Mouse (Mus musculus) left cerebral cortex, postnatal 36 days (tissue): ENCODE data around the gene Ppp2r5d. TPM values are rescaled to one million over a fixed set of nuclear protein-coding genes. Genes with fewer than 3 reads are reported as not detected.

Source experiments
- DNase-seq, 2 experiments: peaks; one replicate each; pipeline ENCODE4 v3.0.0; 2021 to 2022; ENCODE audit warnings: low spot score in 2 of 2, mixed read lengths in 1 of 2
- intact Hi-C: fragments of 180-260 bp; cut with DNase I; formaldehyde crosslinking; loops from one replicate; pipeline ENCODE4 v1.15.1; 2025
- total RNA-seq, 2 experiments: library from RNA; stranded (reverse); gene quantifications; 2 replicates each; pipeline ENCODE4 v1.2.3; 2021

The Ppp2r5d gene
- 10 to 100 TPM; 81.9 to 84.7 TPM for total RNA-seq

DNA sequence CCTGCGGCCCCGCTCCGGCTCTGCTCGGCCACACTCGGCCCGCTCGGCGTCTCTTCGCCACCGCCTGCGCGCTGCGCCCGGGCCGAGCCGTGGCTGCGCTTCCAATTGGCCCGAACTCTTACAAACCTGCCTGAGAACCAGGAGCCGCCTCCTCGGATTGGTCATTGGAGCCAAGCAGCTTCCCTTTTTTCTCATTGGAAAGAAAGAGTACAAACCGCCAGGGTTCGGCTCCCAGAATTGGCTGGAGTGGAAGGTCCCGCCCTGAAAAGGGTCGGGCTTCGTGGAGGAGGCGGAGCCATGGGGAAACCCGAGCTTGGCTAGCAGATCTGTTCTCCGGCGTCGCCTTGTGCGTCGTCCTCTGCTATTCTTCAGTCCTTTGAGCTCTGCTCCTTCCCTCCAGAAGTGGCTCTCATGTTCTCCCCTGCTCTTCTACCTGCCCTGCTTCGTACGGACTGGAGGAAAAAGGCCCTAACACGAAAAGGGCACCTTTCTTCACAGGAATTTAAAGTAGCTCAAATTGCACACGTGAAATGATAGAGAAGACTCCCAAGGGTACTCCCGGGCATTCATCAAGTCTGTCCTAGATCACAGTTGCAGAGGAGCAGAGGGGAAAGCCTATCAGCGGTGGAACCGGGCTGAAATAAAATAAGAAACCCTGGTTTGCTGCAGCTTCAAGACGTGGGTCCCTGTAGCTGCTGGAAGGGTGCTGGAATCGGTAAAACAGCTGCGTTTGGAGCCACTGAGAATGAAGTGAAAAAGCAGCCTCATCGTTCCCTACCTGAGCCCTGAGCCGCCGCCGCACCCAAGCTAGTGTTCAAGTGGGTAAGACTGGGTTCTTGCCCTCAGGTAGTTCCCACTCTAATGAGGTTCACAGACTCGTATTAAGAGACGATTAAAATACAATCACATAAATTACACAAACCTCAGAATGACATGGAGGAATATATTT, at the start of gene Ppp2r5d:
Gene Ppp2r5d, minus strand, starts transcription at position 225 of the 949 bp plus-strand sequence.
- DNase-seq, result peak; percentile 95 to 96
- intact Hi-C loops, result no loop called here

DNA sequence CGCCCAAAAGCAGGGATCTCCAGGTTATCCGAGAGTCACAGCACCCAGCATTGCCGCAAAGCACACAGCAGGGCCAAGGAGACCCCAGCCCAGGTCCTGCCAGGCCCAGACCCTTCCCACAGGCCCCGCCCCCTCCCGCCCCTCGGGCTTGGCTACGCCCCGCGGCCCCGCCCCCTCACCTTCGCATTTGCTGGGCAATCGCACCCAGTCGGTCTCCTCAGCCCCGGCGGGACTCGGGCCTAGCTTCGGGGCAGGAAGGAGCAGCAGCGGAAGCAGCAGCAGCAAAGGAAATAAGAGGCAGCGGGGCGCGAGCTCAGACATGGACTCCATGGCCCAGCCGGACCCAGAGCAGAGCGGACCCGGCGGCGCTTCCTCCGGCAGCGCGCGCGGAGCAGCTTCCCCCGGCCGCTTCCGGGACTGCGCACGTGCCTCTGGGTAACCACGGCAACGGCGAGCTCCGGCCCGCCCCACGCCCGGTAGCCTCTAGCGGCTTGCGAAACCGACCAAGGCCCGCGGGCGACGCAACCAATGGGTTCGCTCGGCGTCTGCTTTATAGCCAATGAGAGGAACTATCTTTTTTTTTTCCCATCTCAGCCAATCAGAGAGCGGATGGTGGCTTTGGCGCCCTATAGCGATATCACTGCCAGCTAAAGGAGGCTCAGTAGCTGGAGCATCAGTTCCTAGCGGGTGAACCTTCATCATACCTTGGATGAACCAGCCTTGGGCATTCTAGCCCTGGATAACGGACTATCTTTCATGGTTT, 47.1 kb upstream of the Ppp2r5d start, which contains the start of gene Cnpy3:
Gene Cnpy3, minus strand, starts transcription at position 421 of the 763 bp plus-strand sequence.
- peak; percentile 97 for DNase-seq
- intact Hi-C loops, result loop anchor here (2.0 kb wide), 1 partner anchor 21 kb away; the partner anchor contains the start of gene 2310039H08Rik

DNA sequence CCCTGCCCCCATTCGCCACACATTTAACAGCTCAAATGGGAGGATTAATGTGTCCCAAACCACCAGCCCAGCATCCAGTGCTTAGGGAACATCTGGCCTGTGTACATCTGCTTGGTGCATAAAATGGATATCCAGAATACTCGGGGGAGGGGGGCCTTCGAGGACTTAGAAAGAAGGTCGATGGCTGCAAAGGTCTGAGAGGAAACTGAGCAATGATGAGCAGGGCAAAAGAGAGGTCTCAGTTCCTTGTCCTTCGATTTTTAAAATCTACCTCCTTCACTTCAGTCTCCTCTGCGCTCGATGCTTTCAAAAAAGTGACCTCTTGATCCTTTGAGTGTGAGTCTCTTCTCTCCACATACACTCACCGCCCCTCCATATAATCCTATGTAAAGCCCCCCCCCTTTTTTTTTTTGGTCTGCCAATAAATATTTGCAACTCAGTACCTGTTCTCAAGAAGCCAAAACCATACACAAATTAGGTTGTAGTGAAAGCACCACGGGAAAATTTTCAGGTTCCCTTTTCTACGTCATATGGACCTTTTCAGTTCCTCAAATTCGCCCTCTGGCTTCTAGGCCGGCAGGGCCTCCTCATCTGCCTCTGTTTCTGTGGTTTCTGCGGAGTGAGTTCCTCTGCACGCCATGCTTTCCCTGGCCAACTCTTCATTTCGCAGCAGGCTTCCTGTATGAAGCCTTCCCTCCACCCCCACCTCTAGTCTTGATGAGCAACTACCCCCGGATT, 46.3 kb upstream of the Ppp2r5d start:
- intact Hi-C loops, result no loop called here
- DNase-seq, result no peak

DNA sequence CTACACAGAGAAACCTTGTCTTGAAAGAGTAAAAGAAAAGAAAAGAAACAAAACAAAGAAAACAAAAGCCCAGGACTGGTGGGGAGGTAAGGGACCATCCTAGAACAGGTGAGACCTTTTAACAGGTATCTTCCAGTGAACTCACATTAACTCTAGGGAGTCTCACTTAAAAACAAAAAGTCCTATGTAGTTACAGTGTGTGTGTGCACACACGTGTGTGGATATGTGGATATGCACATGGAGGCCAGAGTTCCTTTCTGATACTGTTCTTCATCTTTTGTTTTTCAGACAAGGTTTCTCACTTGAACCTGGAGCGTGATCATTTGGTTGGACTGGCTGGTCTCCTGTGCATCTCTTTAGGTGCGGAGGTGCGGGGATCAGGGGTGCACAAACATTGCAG, 45.7 kb upstream of the Ppp2r5d start:
- intact Hi-C loops, result no loop called here

DNA sequence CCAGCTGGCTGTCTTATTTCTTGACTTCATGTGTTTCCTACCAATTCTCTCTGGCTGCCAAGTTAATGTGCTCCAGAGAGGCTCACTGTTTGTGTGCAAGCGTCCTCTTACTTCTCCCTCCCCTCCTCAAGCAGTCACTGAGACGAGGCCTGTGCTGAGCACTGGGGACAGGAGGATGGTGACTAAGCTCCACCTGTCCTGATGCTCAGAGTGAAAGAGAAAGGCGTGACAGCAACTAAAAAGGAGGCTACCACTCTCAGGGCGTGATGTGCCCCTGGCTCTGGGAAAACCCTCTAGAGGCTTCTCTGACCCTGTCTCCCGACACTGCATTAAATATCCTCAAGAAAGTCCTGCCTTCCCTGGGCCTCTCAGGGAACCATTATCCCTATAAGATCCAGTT, 44.4 kb upstream of the Ppp2r5d start:
- no peak for DNase-seq
- intact Hi-C loops, result no loop called here

More for the DNA sequence above, 45.7 kb upstream of the Ppp2r5d start:
- DNase-seq, result no peak

DNA sequence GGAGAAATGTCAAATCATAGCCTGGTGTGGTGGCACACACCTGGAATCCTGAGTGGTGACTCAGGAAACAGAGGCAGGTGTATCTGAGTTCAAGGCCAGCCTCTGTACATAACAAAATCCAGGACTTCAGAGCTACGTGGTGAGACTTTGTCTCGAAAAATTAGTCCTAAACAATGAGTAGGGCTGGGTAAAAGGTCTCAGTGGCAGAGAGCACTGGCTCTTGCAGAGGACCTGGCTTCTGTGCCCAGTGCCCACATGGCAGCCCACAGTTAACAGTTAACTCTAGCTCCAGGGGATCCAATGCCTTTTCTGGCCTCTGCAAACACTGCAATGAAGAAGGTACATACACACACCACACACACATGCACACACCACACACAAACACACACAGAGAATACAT, 42.9 kb upstream of the Ppp2r5d start:
- DNase-seq, result no peak
- intact Hi-C loops, result no loop called here

DNA sequence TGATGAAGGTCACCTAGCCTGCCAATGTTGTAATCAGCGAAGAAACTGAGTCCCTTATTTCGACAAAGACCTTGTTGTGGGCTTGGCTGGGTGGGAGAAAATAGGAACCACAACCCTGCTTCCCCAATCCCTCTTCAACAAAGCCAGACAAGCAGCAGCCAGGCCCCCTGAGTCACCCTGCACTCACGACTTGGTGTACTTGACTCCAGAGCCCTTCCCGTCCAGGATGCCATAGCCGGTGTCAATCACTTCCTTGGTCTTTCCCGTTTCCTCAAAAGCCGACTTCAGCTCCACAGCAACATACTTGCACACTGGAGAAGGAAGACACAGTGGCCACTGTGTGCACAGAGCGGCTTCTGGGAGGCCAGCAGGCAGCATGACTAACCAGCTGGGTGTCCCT, 42.3 kb upstream of the Ppp2r5d start:
- intact Hi-C loops, result no loop called here
- no peak for DNase-seq

DNA sequence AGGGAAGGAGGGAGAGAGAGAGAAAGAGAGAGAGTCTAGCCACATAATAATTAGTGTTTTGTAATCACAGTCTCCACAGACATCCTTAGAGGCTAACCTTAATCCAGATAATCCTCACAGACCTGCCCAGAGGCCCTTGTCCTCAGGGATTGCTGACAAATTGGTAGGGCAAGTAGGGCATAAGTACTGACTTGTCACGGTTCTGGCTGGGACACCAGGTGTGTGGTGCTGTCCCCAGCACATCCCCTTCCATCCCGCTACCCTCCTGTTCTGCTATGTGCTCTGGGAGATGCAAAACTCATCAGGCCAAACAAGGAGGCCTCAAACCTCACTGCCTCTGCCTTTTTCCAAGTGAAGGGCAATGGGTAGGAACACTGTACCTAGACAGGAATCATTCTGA, 40.6 kb upstream of the Ppp2r5d start:
- intact Hi-C loops, result no loop called here
- DNase-seq, result no peak

DNA sequence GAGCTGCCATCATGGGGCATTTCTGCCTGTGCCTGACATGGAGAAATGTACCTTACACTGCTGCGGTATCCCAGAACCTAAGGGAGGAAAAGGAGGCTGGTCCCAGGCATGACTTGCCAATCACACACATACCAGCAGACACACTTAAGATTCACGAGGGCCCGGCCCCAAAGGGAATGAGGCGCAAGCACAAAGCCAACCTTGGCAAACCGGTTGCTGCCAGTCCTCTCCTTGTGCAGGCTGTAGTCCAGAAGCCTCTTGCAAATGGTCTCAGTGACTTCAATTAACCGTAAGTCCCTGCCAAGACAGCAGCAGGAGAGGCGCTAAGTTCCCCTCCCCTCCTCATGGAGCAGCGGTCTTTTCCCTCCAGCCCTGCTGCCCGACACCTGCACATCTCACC, 38.1 kb upstream of the Ppp2r5d start:
- intact Hi-C loops, result no loop called here
- no peak for DNase-seq

DNA sequence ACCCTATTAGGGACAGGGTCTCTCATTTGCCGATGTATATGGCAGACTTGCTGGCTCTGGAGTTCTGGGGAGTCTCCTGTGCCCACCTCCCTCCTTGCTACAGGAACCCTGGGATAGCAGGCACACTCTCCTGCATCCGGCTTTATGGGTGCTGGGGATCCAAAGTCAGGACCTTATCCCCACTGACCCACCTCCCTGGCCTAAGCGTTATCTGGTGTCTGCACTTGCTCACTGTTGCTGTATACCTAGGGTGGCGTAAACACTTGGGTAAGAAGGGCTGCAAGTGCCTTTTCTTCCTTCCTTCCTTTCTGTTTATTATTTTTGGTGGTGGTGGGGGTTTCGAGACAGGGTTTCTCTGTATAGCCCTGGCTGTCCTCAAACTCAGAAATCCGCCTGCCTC, 36.4 kb upstream of the Ppp2r5d start:
- intact Hi-C loops, result no loop called here
- no peak for DNase-seq

DNA sequence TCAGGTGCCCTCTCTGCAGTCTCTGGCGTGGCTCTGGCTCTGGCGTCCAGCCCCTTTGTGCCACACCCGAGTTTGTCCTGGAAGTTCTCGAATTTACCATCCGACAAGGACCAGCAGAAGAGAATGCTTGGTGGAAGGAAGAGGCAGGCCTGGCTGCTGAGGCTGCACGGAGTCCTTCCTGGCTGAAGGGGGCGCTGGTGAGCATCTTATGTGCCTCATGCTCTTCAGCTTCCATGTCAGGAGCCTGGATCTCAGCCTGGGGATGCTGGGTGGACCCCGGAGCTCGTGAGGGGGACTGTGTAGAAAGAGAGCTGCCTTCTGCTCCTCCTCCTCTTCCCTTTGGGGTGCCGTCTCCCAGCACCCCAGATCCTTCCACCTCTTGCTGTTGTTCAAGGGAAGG, 31.2 kb upstream of the Ppp2r5d start:
- no peak for DNase-seq
- intact Hi-C loops, result no loop called here

DNA sequence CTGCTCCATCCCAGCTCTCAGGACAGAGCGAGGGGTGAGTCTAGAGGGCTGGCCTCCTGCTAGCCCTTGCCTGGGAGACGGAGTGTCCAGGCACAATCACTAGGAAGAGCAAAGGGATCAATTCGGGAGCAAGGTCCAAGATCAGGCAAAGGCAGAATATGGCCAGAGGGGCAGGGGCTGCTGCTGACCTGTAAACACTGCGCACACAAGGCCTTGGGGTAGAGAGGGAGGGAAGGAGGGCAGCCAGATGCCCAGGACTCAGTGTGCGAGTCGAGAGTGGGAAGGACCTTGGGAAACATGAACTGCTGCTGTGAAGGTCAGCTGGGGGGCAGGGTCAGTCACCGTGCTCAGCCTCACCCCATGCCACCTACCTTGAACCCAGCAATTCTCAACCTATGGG, 30.4 kb upstream of the Ppp2r5d start:
- no peak for DNase-seq
- intact Hi-C loops, result no loop called here

DNA sequence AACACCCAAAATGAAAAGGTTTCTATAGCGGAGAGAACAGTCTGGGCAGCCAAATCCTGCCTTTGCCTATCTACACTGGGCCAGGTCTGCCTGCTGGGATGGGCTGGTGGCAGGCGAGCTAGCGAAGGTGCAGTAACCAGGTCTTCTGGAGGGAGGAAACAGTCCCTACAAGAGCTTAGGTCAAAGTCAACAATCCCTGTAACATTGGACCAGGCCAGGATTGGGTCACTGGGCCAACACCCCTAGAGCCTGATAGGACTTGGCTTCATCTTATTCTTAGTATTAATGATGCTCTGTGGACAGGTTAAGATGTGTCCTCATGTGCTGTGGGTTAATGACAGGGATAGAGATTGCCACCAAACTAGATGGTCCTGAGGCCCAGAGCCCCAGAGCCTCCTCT, 29.1 kb upstream of the Ppp2r5d start:
- DNase-seq, result no peak
- intact Hi-C loops, result no loop called here

DNA sequence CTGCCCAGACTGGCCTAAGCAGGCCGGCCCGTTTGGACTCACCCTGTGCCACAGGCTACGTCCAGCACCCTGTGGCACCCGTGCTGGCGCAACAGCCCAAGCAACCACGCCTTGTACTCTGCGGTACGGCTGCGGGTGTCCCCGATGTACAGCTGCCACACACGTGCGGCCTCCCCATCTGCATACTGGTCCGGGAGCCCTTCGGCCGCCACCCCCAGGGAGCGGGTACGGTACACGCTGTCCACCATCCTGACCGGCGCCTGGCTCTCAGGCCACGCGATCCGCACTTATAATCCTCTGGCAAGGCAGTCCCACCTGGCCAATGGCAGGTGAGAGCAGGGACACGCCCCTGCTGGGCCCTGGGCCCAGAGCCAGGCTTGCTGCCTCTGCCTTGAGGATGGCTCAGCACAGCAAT, 24.0 kb upstream of the Ppp2r5d start, which contains the start of gene Gnmt:
Gene Gnmt, minus strand, starts transcription at position 265 of the 415 bp plus-strand sequence.
- DNase-seq, result no peak
- intact Hi-C loops, result no loop called here

DNA sequence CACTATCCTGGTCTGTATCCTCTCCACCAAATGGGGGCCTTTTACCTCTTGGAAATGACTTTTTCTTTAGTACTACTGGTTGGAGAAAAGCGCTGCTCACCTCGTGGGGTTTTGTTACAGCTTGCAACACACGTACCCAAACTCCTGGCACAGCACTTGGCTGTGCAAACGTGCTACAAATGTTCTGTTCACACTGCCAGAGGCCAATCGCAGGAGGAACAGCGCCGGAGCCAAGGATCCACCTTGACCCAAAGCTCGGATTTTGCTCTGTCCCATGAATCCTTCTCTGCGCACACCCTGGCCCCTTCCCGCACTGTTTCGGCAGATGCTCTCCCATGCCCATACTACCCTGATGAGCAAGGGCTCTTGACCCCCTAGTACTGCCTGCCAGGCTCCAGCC, 23.6 kb upstream of the Ppp2r5d start:
- no peak for DNase-seq
- intact Hi-C loops, result no loop called here

DNA sequence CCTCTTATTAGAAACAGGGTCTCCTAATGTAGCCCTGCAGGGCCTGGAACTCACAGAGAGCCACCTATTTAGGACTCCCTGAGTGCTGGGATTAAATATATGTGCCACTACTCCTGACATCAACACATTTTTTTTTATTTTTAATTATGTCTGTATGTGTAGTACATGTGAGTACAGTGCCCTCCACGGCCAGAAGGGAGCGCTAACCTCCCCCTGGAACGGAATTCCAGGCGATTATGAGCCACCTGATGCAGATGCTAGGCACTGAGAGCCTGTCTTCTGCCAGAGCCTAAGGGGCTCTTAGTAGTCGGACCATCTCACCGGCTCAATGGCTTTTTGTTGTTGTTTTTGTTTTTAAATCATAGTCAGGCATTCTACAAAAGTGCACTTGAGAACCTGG, 23.1 kb upstream of the Ppp2r5d start:
- intact Hi-C loops, result no loop called here

DNA sequence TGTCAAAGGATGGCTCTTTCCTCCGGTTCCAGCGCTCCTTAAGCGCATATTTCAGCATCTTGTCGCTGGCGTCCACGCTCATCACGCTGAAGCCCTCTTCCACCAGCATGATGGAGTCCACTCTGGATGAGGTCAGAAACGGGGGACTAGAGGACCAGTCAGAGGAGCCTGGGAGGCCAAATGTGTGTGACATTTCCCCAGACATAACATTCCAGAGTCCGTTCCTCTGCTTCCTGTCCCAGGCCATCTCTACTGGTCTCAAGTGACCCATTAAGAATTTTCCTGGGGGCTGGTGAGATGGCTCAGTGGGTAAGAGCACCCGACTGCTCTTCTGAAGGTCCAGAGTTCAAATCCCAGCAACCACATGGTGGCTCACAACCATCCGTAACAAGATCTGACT, 22.4 kb upstream of the Ppp2r5d start:
- intact Hi-C loops, result no loop called here
- DNase-seq, result no peak

More for the DNA sequence above, 23.1 kb upstream of the Ppp2r5d start:
- DNase-seq, result no peak

DNA sequence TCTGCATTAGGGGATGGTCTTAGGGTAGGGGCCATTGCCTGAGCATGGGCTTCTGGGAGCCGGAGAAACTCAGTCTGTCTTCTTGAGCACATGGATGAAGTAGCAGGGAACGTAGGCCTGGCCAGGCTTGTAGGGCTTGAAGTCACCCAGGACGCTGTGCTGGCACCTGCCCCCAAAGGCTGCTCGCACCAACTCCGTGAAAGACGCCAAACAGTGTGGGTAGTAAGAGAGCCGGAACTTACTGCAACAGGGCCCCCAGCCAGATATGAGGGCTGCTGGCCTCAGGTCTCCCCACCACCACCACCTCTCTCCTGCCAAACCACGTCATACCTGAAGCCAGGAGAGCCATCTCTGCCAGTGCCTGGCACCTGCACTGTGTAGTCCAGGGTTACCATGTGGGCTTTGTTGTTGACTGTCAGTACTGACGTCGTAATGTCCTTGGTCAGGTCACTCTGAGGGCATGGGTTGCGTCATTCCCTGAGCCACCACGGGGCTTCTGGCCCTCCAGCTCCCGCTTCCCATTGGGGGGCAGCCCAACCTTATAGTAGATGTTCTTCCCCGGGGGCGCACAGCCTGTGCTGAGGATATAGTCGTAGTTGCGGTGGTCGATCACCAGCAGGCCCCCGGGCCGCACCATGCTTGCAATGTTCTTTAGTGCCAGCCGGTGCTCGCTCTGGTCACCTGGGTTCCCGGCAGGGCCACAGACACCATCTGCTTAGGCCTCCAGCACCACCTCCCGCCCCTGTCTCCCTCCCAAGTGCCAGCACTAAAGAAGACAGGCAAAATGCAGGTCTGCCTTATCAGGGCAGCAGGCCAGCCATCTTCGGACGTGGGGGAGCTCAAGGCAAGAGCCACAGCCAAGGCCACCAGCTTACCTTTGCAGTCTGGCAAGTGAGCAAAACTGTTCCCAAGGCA, 21.1 kb upstream of the Ppp2r5d start:
- intact Hi-C loops, result no loop called here
- no peak for DNase-seq

DNA sequence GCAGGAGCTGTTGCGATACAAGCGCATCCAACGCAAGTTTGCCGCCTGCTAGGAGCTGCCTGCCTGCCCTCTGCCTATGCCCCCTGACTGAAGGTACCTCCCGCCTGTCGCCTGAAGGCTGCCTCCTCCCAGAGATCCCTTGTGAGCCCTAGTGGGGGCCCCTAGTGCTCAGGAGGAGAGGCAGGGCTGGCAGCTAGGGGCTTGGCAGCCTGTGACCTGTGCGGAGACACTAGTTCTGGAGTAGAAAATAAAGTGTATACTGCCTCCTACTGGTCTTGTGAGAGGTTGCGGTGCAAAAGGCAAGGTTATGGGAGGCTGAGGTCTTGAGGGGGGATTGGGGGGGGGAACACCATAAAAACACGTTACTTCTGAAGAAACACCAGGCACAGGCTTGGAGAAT, 20.4 kb upstream of the Ppp2r5d start:
- DNase-seq, result no peak
- intact Hi-C loops, result no loop called here
